Mouse (Mus musculus): Measurements from ENCODE around the gene Kif3c.

- TF ChIP-seq CTCF (IDR thresholded peaks at IDR 0.05; ENCODE audit: borderline replicate concordance, insufficient read depth, low read length) (no peak), POLR2A (IDR thresholded peaks at IDR 0.05; ENCODE audit: low read depth, low read length) (no peak)
Observed at GRCm38 (mm10) chr12:3396931-3397330, 32.0 kb downstream of the Kif3c start.

Data from embryonic fibroblast, embryonic 13.5 days (primary cell).